11 mouse cellular contexts compared by ENCODE assay signal in genomic region chr2:169447495-169448280, GRCm38 (mm10).
DNase-seq lines count a peak whose midpoint lies in the region; TF ChIP-seq lines count a peak whose summit lies in the region.
"Had no signal": no experiment of that assay in that cellular context is flagged by ENCODE, and none has a peak within 500 bp of the region (broad histone marks: within the 10 kb centered on the region; RNA-seq: fewer than 3 reads in every experiment).

No protein-coding gene starts in this region.

- TF ChIP-seq POLR2A in cerebellum, adult 2 months (IDR thresholded peaks at IDR 0.05; ENCODE audit: borderline replicate concordance, insufficient read depth, low read length), result no peak

- TF ChIP-seq CTCF in left cerebral cortex, adult 2 months (IDR thresholded peaks at IDR 0.05), result no peak
- TF ChIP-seq CTCF in cerebellum, adult 2 months (IDR thresholded peaks at IDR 0.05; ENCODE audit: borderline replicate concordance, insufficient read depth, low read depth, low read length), result no peak

- intact Hi-C loops in left cerebral cortex, adult 2 months (cut with DNase I), result no loop called here
- intact Hi-C loops in left cerebral cortex, postnatal 4 days (cut with DNase I), result no loop called here
- intact Hi-C loops in left cerebral cortex, postnatal 25 days (cut with DNase I), result no loop called here

- H3K27me3 ChIP-seq in cerebellum, adult 2 months (ENCODE audit: control insufficient read depth, insufficient read depth, low read length), result no peaks in the 10 kb centered on the region; the same call in 1 of the 2 replicates
- H3K27me3 ChIP-seq: heart, embryonic 12.5 days had no signal

- 69% methylated on average over 6 of the region's 6 CpGs for WGBS in cerebellum, adult 2 months

- no peaks in the 10 kb centered on the region; the same call in 1 of the 2 replicates for H3K4me1 ChIP-seq in cerebellum, adult 2 months (ENCODE audit: control insufficient read depth, insufficient read depth, low read length)
- H3K4me1 ChIP-seq: heart, embryonic 12.5 days had no signal

- no peak overlapping the region for H3K27ac ChIP-seq in left cerebral cortex, adult 2 months
- no peak overlapping the region for H3K27ac ChIP-seq in cerebellum, adult 2 months (ENCODE audit: insufficient read depth, low read length)

- DNase-seq in left cerebral cortex, adult 2 months (ENCODE audit: extremely low spot score in 1 of 2, low spot score in 2 of 2), result peak; percentile 18 to 25
- no peak for DNase-seq in left cerebral cortex, postnatal 4 days
- DNase-seq in layer of hippocampus, adult 11-12 months (ENCODE audit: low spot score), result peak; percentile 48
- peak; percentile 29 to 75 for DNase-seq in left cerebral cortex, postnatal 25 days (ENCODE audit: low spot score in 2 of 2)
- DNase-seq in right cerebral cortex, postnatal 25 days, result peak; percentile 25
- DNase-seq in cerebellum, adult 2 months, result no peak
- DNase-seq in retina, embryonic 14.5 days (ENCODE audit: low spot score), result no peak
- DNase-seq in spleen, adult 12 weeks (ENCODE audit: low spot score), result no peak
- DNase-seq: kidney, adult 2 months; spleen, adult 18-20 months had no signal

- H3K4me3 ChIP-seq in left cerebral cortex, adult 2 months, result no peak overlapping the region
- no peak overlapping the region for H3K4me3 ChIP-seq in cerebellum, adult 2 months (replicated peaks; ENCODE audit: insufficient read depth, low read depth, low read length)
- H3K4me3 ChIP-seq: heart, embryonic 12.5 days had no signal

Comparison
In these comparisons a context has a peak if more than half of its experiments do, and no peak if none do; other contexts are left out.
1. DNase-seq: peak in left cerebral cortex, adult 2 months (2 of 2), layer of hippocampus, adult 11-12 months (single experiment), left cerebral cortex, postnatal 25 days (2 of 2) and right cerebral cortex, postnatal 25 days (single experiment); none in left cerebral cortex, postnatal 4 days (single experiment), cerebellum, adult 2 months (0 of 2), retina, embryonic 14.5 days (single experiment) and spleen, adult 12 weeks (single experiment).